Mouse (Mus musculus): ENCODE measurements around the gene Otop3. TPM values are rescaled to one million over a fixed set of nuclear protein-coding genes. Genes with fewer than 3 reads are reported as not detected.

Gene Otop3
- polyA plus RNA-seq, 1 experiment from 2014 or later, result not detected

DNA sequence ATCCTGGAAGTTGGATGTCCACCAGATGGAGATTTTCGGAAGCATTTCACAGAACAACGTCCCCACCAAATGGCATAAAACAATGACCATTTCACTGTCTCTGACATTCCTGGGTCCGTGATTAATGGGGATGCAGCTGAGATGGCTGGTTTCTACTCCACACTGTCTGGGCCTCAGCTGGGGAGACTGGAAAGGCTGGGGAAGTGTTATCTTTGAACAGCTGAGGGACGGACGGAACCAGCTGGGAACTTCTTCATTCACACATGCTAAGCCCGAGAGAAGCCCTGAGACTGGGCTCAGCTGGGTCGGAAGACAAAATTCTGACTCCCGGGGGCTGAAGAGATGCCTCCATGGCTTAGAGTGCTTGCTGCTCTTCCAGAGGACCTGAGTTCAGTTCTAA, 36.8 kb downstream of the Otop3 start:
- Histone ChIP-seq H3K4me3 (ENCODE audit: low read length) (no peak overlapping the region), H3K27me3 (ENCODE audit: insufficient read depth, low read length) (peaks cover 76% of the 10 kb centered on the region), H3K27ac (ENCODE audit: low read length) (no peak overlapping the region), H3K9me3 (ENCODE audit: low read length) (no peaks in the 10 kb centered on the region), H3K4me1 (ENCODE audit: insufficient read depth, low read length) (peaks cover 18% of the 10 kb centered on the region), H3K4me2 (replicated peaks; ENCODE audit: low read depth, low read length) (no peak overlapping the region), H3K36me3 (ENCODE audit: insufficient read depth, low read length) (no peaks in the 10 kb centered on the region), H3K9ac (replicated peaks; ENCODE audit: low read length) (no peak overlapping the region)
- ATAC-seq (ENCODE audit: low FRiP score, low TSS enrichment), result no peak
- 53% methylated on average over 8 of the region's 8 CpGs for WGBS

DNA sequence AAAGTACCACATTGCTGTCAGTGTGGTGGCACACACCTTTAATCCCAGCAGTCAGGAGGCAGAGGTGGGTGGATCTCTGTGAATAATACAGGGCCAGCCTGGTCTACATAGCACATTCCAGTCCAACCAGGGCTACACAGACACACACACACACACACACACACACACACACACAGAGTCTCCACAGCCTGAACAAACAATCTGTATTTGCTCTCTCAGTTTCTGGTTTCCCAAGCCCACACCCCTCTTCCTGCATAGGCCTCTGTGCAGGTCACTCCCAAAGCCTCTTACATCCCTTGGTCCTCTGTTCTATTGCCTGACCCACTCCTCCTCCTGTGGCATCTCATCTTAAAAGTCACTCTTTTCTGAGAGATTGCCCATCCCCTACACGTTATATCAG, 37.5 kb downstream of the Otop3 start:
- ATAC-seq (ENCODE audit: low FRiP score, low TSS enrichment), result no peak
- Histone ChIP-seq H3K9me3 (ENCODE audit: low read length) (no peaks in the 10 kb centered on the region), H3K27me3 (ENCODE audit: insufficient read depth, low read length) (peaks cover 70% of the 10 kb centered on the region), H3K4me2 (replicated peaks; ENCODE audit: low read depth, low read length) (no peak overlapping the region), H3K9ac (replicated peaks; ENCODE audit: low read length) (no peak overlapping the region), H3K27ac (ENCODE audit: low read length) (no peak overlapping the region), H3K36me3 (ENCODE audit: insufficient read depth, low read length) (no peaks in the 10 kb centered on the region), H3K4me1 (ENCODE audit: insufficient read depth, low read length) (peaks cover 12% of the 10 kb centered on the region), H3K4me3 (ENCODE audit: low read length) (no peak overlapping the region)
- 34% methylated on average over 1 of the region's 1 CpGs for WGBS

DNA sequence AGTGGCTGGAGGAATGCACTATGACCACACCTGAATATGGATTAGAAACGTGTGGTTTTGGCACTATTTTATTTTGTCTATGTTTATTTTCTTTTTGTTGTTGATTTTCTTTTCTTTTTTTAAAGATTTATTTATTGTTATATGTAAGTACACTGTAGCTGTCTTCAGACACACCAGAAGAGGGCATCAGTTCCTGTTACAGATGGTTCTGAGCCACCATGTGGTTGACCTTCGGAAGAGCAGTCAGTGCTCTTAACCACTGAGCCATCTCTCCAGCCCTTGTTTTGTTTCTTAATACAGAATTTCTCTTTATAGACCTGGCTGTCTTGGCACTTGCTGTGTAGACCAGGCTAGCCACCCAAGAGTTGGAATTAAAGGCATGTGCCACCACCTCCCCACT, 38.2 kb downstream of the Otop3 start:
- Histone ChIP-seq H3K27me3 (ENCODE audit: insufficient read depth, low read length) (peaks cover 65% of the 10 kb centered on the region), H3K9ac (replicated peaks; ENCODE audit: low read length) (no peak overlapping the region), H3K9me3 (ENCODE audit: low read length) (no peaks in the 10 kb centered on the region), H3K36me3 (ENCODE audit: insufficient read depth, low read length) (no peaks in the 10 kb centered on the region), H3K4me1 (ENCODE audit: insufficient read depth, low read length) (peaks cover 8% of the 10 kb centered on the region; the same call in 1 of the 2 replicates), H3K4me2 (replicated peaks; ENCODE audit: low read depth, low read length) (no peak overlapping the region), H3K27ac (ENCODE audit: low read length) (no peak overlapping the region), H3K4me3 (ENCODE audit: low read length) (no peak overlapping the region)
- no peak for ATAC-seq (ENCODE audit: low FRiP score, low TSS enrichment)
- 45% methylated on average over 2 of the region's 2 CpGs for WGBS

DNA sequence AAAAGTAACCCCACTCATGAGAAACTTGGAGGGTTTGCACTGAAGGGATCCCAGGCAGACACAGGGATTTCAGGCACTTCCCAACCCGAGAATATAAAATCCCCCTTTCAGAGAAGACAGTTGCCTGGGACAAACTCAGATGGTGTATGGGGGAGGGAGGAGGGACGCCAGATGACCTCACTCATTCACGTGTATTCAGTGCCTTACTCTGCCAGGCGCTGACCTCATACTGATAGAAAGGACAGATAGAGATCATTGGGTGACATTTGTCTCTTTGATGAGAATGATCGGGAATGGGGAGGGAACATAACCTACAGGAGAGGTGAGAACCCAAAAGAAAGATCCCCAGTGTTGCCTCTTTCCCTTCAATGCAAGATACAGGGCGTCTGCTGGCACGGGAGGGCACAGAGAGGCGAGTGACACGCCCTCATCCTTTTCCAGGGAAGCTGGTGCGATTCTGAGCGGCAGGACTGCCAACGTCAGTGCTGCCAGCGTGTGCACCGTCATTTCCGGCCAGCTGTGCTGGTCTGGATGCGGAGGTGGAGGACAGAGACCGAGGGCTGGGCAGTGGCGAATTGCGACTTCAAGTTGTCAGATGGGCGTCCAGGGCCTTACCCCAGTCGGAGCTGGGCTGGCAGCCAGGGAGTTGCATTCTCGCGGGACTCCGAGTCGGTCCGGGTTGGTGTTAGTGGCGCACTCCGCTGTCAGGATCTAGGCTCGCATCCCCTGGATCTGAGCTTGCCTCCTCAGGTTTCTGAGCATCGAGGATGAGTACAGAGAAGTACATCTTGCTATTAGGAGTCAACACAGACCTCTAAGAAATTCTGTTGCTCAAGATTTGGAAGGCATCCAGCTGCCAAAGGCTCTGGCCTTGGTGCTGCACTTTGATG, 39.5 kb downstream of the Otop3 start:
- ATAC-seq (ENCODE audit: low FRiP score, low TSS enrichment), result peak; percentile 39
- peaks cover 55% of the 10 kb centered on the region for H3K27me3 ChIP-seq (ENCODE audit: insufficient read depth, low read length)
- no peaks in the 10 kb centered on the region for H3K36me3 ChIP-seq (ENCODE audit: insufficient read depth, low read length)
- H3K4me1 ChIP-seq (ENCODE audit: insufficient read depth, low read length), result peaks cover 8% of the 10 kb centered on the region; the same call in 1 of the 2 replicates
- WGBS, result 2% methylated on average over 30 of the region's 30 CpGs
- peak overlapping the region; percentile 40 for H3K4me3 ChIP-seq (ENCODE audit: low read length)
- no peak overlapping the region for H3K27ac ChIP-seq (ENCODE audit: low read length)
- peak overlapping the region; percentile 57 for H3K4me2 ChIP-seq (replicated peaks; ENCODE audit: low read depth, low read length)
- peak overlapping the region; percentile 43 for H3K9ac ChIP-seq (replicated peaks; ENCODE audit: low read length)
- H3K9me3 ChIP-seq (ENCODE audit: low read length), result no peaks in the 10 kb centered on the region

DNA sequence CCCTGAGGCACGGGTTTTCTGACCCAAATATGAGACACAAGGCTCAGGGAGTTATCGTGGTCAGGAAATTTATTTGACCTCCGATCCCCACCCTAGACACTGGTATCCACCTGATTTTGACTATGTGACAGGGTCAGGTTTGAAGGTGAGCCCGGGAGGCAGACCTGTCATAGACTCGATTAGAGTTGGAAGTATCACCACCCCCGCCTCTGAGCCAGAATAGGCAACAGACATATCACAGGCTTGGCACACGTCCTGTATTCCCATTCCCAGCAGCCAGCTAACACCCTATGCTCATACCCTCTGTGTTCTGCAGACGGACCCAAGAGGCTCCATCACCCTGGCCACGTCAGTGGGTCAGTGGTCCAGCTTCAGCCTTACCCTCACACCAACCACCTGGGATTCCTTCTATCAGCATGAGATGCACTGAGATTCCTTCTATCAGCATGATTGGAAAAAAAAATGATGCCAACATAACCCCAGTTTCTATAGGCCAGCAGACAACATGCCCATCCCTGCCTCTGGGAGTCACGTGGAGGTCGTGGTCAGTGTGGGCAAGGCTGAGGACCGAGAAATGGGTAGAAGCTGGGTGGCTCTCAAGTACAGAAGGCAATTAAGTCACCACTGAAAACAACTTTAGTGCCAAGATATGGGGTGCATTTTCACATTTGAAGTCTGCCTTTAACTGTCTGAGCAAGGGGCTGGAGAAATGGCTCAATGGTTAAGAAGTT, 40.3 kb downstream of the Otop3 start:
- no peaks in the 10 kb centered on the region for H3K9me3 ChIP-seq (ENCODE audit: low read length)
- H3K27ac ChIP-seq (ENCODE audit: low read length), result no peak overlapping the region
- no peak for ATAC-seq (ENCODE audit: low FRiP score, low TSS enrichment)
- WGBS, result 63% methylated on average over 12 of the region's 12 CpGs
- peaks cover 8% of the 10 kb centered on the region; the same call in 1 of the 2 replicates for H3K4me1 ChIP-seq (ENCODE audit: insufficient read depth, low read length)
- H3K4me2 ChIP-seq (replicated peaks; ENCODE audit: low read depth, low read length), result peak overlapping the region; percentile 57
- peak overlapping the region; percentile 43; the same call in 1 of the 2 replicates for H3K9ac ChIP-seq (replicated peaks; ENCODE audit: low read length)
- no peaks in the 10 kb centered on the region for H3K36me3 ChIP-seq (ENCODE audit: insufficient read depth, low read length)
- peaks cover 47% of the 10 kb centered on the region for H3K27me3 ChIP-seq (ENCODE audit: insufficient read depth, low read length)
- peak overlapping the region; percentile 40; the same call in 1 of the 2 replicates for H3K4me3 ChIP-seq (ENCODE audit: low read length)

DNA sequence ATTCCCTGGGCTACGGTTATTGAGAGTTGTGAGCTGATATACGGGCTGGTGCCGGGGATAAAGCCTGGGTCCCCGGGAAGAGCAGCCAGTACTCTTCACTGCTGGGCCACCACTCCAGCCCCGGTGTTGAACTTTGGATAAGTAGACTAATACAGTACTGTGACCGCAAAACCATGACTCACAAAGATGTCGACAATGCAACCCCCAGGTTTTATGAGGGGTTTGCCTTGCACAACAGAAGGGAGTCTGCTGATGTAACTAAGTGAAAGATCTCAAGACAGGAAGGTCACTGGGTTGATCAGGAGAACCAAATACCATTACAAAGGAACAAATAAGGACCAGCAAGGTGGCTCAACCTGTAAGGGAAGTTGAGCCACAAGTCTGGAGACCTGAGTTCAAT, 42.2 kb downstream of the Otop3 start:
- no peaks in the 10 kb centered on the region for H3K9me3 ChIP-seq (ENCODE audit: low read length)
- no peak for ATAC-seq (ENCODE audit: low FRiP score, low TSS enrichment)
- WGBS, result 66% methylated on average over 7 of the region's 7 CpGs
- peaks cover 14% of the 10 kb centered on the region; the same call in 1 of the 2 replicates for H3K4me1 ChIP-seq (ENCODE audit: insufficient read depth, low read length)
- H3K27me3 ChIP-seq (ENCODE audit: insufficient read depth, low read length), result peaks cover 30% of the 10 kb centered on the region
- H3K4me3 ChIP-seq (ENCODE audit: low read length), result no peak overlapping the region
- no peak overlapping the region for H3K9ac ChIP-seq (replicated peaks; ENCODE audit: low read length)
- H3K27ac ChIP-seq (ENCODE audit: low read length), result no peak overlapping the region
- no peaks in the 10 kb centered on the region for H3K36me3 ChIP-seq (ENCODE audit: insufficient read depth, low read length)
- no peak overlapping the region for H3K4me2 ChIP-seq (replicated peaks; ENCODE audit: low read depth, low read length)

DNA sequence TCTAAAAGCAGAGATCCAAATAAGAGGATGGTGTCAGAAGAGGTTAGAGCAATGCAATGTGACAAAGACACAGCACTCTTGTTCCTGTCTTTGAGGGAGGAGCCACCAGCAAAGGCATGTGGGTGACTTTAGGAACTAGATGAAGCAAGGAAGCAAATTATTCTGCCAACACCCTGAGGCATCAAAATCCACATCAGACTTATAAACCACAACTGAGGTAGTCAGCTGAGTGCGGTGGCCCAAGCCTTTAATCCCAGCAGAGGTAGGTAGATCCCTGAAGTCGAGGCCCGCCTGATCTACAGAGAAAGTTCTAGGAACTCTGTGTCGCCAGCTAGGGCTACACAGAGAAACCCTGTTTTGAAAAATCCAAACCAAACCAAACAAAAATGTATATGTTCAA, 42.7 kb downstream of the Otop3 start:
- Histone ChIP-seq H3K9me3 (ENCODE audit: low read length) (no peaks in the 10 kb centered on the region), H3K4me1 (ENCODE audit: insufficient read depth, low read length) (peaks cover 14% of the 10 kb centered on the region; the same call in 1 of the 2 replicates), H3K9ac (replicated peaks; ENCODE audit: low read length) (no peak overlapping the region), H3K27me3 (ENCODE audit: insufficient read depth, low read length) (peaks cover 29% of the 10 kb centered on the region), H3K4me2 (replicated peaks; ENCODE audit: low read depth, low read length) (no peak overlapping the region), H3K4me3 (ENCODE audit: low read length) (no peak overlapping the region), H3K27ac (ENCODE audit: low read length) (no peak overlapping the region), H3K36me3 (ENCODE audit: insufficient read depth, low read length) (no peaks in the 10 kb centered on the region)
- no peak for ATAC-seq (ENCODE audit: low FRiP score, low TSS enrichment)
- 81% methylated on average over 4 of the region's 4 CpGs for WGBS

DNA sequence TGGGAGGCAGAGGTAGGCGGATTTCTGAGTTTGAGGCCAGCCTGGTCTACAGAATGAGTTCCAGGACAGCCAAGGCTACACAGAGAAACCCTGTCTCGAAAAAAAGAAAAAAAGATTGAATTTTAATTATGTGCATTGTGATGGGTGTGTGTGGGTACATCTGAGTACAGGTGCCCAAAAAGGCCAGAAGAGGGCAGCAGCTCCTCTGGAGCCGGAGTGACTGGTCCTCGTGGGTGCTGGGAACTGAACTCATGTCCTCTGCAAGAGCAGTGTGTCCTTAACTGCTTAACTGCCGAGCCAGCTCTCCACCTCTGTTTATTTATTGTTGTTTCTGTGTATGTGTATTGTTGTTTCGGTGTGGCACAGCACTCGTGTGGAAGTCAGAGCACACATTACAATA, 43.3 kb downstream of the Otop3 start:
- Histone ChIP-seq H3K27ac (ENCODE audit: low read length) (no peak overlapping the region), H3K4me2 (replicated peaks; ENCODE audit: low read depth, low read length) (no peak overlapping the region), H3K9ac (replicated peaks; ENCODE audit: low read length) (no peak overlapping the region), H3K4me1 (ENCODE audit: insufficient read depth, low read length) (peaks cover 20% of the 10 kb centered on the region), H3K9me3 (ENCODE audit: low read length) (no peaks in the 10 kb centered on the region), H3K36me3 (ENCODE audit: insufficient read depth, low read length) (no peaks in the 10 kb centered on the region), H3K27me3 (ENCODE audit: insufficient read depth, low read length) (peaks cover 28% of the 10 kb centered on the region), H3K4me3 (ENCODE audit: low read length) (no peak overlapping the region)
- no peak for ATAC-seq (ENCODE audit: low FRiP score, low TSS enrichment)
- WGBS, result 81% methylated on average over 7 of the region's 7 CpGs

DNA sequence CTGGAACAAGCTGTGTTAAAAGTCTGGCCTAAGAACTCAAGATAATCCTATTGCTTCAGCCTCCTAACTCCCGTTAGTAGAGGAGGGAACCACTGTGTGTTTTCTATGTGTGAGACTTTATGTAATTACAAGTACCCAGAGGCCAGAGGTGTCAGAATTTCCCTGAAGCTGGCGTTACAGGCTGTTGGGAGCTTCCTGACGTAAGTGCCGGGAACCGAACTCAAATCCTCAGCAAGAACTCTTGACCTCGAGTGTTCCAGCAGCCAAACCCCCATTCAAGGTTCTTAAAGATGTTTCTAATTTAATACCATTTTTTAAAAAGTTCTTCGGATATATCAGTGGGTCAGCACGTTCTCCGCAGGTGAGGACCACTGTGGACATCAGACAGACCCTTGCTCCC, 46.7 kb downstream of the Otop3 start:
- H3K9ac ChIP-seq (replicated peaks; ENCODE audit: low read length), result peak overlapping the region; percentile 84; the same call in 1 of the 2 replicates
- peak overlapping the region; percentile 53; the same call in 1 of the 2 replicates for H3K27ac ChIP-seq (ENCODE audit: low read length)
- peak overlapping the region; percentile 83 for H3K4me2 ChIP-seq (replicated peaks; ENCODE audit: low read depth, low read length)
- 11% methylated on average over 9 of the region's 9 CpGs for WGBS
- ATAC-seq (ENCODE audit: low FRiP score, low TSS enrichment), result no peak
- peaks cover under 1% of the 10 kb centered on the region for H3K27me3 ChIP-seq (ENCODE audit: insufficient read depth, low read length)
- H3K4me1 ChIP-seq (ENCODE audit: insufficient read depth, low read length), result peaks cover 36% of the 10 kb centered on the region
- H3K36me3 ChIP-seq (ENCODE audit: insufficient read depth, low read length), result no peaks in the 10 kb centered on the region
- H3K9me3 ChIP-seq (ENCODE audit: low read length), result no peaks in the 10 kb centered on the region
- H3K4me3 ChIP-seq (ENCODE audit: low read length), result peak overlapping the region; percentile 74

Data from kidney, embryonic 16.5 days (tissue).